Mouse (Mus musculus) hindbrain, postnatal 0 days (tissue): Measurements from ENCODE around the gene Nudt21. TPM values are rescaled to one million over a fixed set of nuclear protein-coding genes. Genes with fewer than 3 reads are reported as not detected.

Experiments
- ATAC-seq: fragments of 200-750 bp; cut with Nextera tagmentation; 2 replicates; pipeline ENCODE4 v1.8.0; 2017; ENCODE audit warnings: mild to moderate bottlenecking, moderate TSS enrichment, moderate library complexity
- DNase-seq: peaks from one replicate; pipeline ENCODE4 v3.0.0-alpha.2; 2015; ENCODE audit warnings: low spot score
- H3K27ac ChIP-seq: fragments of 300-500 bp; sonication (generic); 2 replicates; pipeline ENCODE4 v1.5.1; 2014; ENCODE audit warnings: mild to moderate bottlenecking
- H3K27me3 ChIP-seq: fragments of 300-500 bp; sonication (generic); 2 replicates; pipeline ENCODE4 v1.6.1; 2014; ENCODE audit warnings: low read length, mixed read lengths; ENCODE audit not compliant: insufficient read depth
- H3K36me3 ChIP-seq: fragments of 300-500 bp; sonication (generic); 2 replicates; pipeline ENCODE4 v1.6.1; 2014; ENCODE audit warnings: low read length, mixed read lengths; ENCODE audit not compliant: insufficient read depth
- H3K4me1 ChIP-seq: fragments of 300-500 bp; sonication (generic); 2 replicates; pipeline ENCODE4 v1.6.1; 2014; ENCODE audit warnings: antibody characterized with exemption, low read length, mixed read lengths; ENCODE audit not compliant: insufficient read depth
- H3K4me2 ChIP-seq: fragments of 300-500 bp; sonication (generic); 2 replicates; pipeline ENCODE4 v1.6.1; 2014; ENCODE audit warnings: low read depth, mild to moderate bottlenecking, low read length, moderate library complexity, mixed read lengths
- H3K4me3 ChIP-seq: fragments of 300-500 bp; sonication (generic); 2 replicates; pipeline ENCODE4 v1.5.1; 2014; ENCODE audit warnings: low read length
- H3K9ac ChIP-seq: fragments of 300-500 bp; sonication (generic); replicated peaks from 2 replicates; pipeline ENCODE4 v1.6.1; 2014; ENCODE audit warnings: mild to moderate bottlenecking, low read length, moderate library complexity, mixed read lengths
- H3K9me3 ChIP-seq: fragments of 300-500 bp; sonication (generic); 2 replicates; pipeline ENCODE4 v1.6.1; 2016; ENCODE audit warnings: low read length, mixed read lengths
- CTCF ChIP-seq: IDR thresholded peaks from 2 replicates; pipeline ENCODE4 v1.5.1; 2016; ENCODE audit warnings: antibody characterized with exemption, control low read depth, low read depth
- WGBS: fragments of 180-500 bp; shearing (Covaris S2); extraction: QIAGEN DNeasy Blood & Tissue Kit; methylation state at CpG from one replicate; pipeline ENCODE4 v1.1.7; 2014; 5-methylcytosine and 5-hydroxymethylcytosine counted together
- polyA plus RNA-seq: library from polyadenylated mRNA; unstranded; fragments of >200 nt; fragmentation: Nextera tagmentation; extraction: Ambion mirVana; gene quantifications from 2 replicates; pipeline ENCODE4 v1.2.1, GENCODE M21; 2015
- total RNA-seq: library from RNA; depleted of rRNA; stranded (reverse); fragments of >200 nt; gene quantifications from 2 replicates; pipeline ENCODE4 v1.2.3, GENCODE M21; 2014; rRNA removed

Gene Nudt21
- 55.6 and 58.8 TPM in 2 replicates for total RNA-seq
- polyA plus RNA-seq = 94.5 TPM in 2 replicates

DNA sequence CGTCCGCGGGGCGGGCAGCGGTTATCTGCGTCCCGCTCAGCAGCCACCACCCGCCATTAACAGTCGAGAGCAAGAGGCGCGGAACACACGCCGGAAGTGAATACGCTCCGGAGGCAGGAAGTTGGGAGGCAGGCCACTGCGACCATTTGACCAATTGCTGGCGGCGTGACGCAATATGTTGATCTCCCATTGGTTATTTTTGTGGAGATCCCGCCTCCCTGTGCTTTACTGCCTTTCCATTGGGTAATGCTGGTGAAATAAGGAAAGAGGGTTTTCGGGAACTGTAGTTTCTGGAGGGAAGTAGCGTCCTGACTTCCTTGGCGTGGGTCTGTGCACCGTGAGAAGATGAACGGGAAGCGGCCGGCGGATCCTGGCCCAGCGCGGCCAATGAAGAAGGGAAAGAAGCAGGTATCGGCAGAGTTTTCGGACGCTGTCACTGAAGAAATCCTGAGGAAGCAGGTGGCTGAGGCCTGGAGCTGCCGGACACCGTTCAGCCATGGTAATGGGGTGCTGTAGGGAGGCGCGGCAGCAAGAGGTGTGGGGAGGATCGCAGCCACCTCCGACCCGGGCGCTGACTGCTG, at the start of gene Nudt21, which contains the start of gene Ogfod1:
Gene Nudt21, minus strand, starts transcription at position 88 of the 581 bp plus-strand sequence.
Gene Ogfod1, plus strand, starts transcription at position 255 of the 581 bp plus-strand sequence.
- H3K36me3 ChIP-seq = no peaks in the 10 kb centered on the region; the same call in 1 of the 2 replicates
- peak; percentile 99 for DNase-seq
- TF ChIP-seq CTCF = no peak
- WGBS = under 1% methylated on average over 38 of the region's 41 CpGs
- H3K4me2 ChIP-seq = peak within 1 kb of the TSS; percentile 82
- ATAC-seq = peak; percentile 100
- H3K9ac ChIP-seq = peak within 1 kb of the TSS; percentile 64
- no peaks in the 10 kb centered on the region for H3K27me3 ChIP-seq
- no peaks in the 10 kb centered on the region for H3K9me3 ChIP-seq
- peaks cover 7% of the 10 kb centered on the region for H3K4me1 ChIP-seq
- peak within 1 kb of the TSS; percentile 78 for H3K4me3 ChIP-seq
- H3K27ac ChIP-seq = peak within 1 kb of the TSS; percentile 83

- Histone ChIP-seq H3K36me3 (peaks cover 21% of the 10 kb centered on the region; the same call in 1 of the 2 replicates), H3K27ac (no peak overlapping the region), H3K4me1 (no peaks in the 10 kb centered on the region), H3K27me3 (no peaks in the 10 kb centered on the region), H3K9ac (no peak overlapping the region), H3K4me2 (no peak overlapping the region), H3K4me3 (no peak overlapping the region), H3K9me3 (no peaks in the 10 kb centered on the region)
- peak; percentile 3 for DNase-seq
- no peak for TF ChIP-seq CTCF
- 53% methylated on average over 12 of the region's 12 CpGs for WGBS
- ATAC-seq = peak; percentile 69
Observed at GRCm38 (mm10) chr8:94076461-94077192, 39.8 kb upstream of the Nudt21 start.

GRCm38 (mm10) chr8:94068793-94069192, 32.0 kb upstream of the Nudt21 start:
- Histone ChIP-seq H3K36me3 (peaks cover 2% of the 10 kb centered on the region; the same call in 1 of the 2 replicates), H3K9me3 (no peaks in the 10 kb centered on the region)

DNA sequence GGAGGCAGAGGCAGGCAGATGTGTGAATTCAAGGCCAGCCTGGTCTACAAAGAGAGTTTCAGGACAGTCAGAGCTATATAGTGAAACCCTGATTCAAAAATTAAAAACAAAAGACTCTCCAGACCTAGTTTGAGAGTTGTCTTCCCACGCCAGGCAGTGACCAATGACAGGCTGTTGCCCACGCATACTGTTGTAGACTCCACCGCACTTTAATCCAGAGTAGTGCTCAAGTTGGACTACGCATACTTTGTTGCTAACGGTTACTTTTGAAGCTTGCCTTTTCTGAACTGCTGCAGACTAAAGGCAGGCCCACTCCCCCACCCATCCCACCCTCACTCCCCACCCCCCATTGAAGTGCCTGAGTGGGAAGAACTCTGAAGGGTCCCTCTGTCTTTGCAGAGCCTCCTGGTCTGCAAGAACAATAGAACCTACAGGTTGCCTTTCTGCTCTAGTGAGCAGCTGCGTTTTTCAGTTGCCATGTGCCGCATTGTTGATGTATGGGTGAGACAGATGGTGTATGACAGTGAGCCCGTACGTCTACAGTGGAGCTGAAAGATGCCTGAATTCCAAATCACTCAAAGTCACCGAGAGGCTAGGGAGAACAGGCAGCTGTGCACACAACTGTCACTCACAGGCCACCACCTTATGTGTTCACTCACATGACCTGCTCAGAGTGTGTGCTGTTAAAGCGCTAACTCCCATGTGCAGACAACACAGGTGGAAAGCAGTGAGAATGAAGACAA, 29.5 kb upstream of the Nudt21 start:
- Histone ChIP-seq H3K36me3 (peaks cover 4% of the 10 kb centered on the region; the same call in 1 of the 2 replicates), H3K9ac (no peak overlapping the region), H3K27me3 (no peaks in the 10 kb centered on the region), H3K4me2 (no peak overlapping the region), H3K27ac (no peak overlapping the region), H3K9me3 (no peaks in the 10 kb centered on the region), H3K4me1 (no peaks in the 10 kb centered on the region), H3K4me3 (no peak overlapping the region)
- peak; percentile 12 for DNase-seq
- TF ChIP-seq CTCF = no peak
- WGBS = 24% methylated on average over 11 of the region's 11 CpGs
- peak; percentile 72 for ATAC-seq

More at GRCm38 (mm10) chr8:94068793-94069192, 32.0 kb upstream of the Nudt21 start:
- TF ChIP-seq CTCF = no peak
- H3K4me1 ChIP-seq = no peaks in the 10 kb centered on the region
- H3K9ac ChIP-seq = no peak overlapping the region
- H3K27me3 ChIP-seq = no peaks in the 10 kb centered on the region
- H3K27ac ChIP-seq = no peak overlapping the region
- DNase-seq (no peak), ATAC-seq (no peak)
- WGBS = 93% methylated on average over 7 of the region's 7 CpGs
- H3K4me3 ChIP-seq = no peak overlapping the region
- H3K4me2 ChIP-seq = no peak overlapping the region

DNA sequence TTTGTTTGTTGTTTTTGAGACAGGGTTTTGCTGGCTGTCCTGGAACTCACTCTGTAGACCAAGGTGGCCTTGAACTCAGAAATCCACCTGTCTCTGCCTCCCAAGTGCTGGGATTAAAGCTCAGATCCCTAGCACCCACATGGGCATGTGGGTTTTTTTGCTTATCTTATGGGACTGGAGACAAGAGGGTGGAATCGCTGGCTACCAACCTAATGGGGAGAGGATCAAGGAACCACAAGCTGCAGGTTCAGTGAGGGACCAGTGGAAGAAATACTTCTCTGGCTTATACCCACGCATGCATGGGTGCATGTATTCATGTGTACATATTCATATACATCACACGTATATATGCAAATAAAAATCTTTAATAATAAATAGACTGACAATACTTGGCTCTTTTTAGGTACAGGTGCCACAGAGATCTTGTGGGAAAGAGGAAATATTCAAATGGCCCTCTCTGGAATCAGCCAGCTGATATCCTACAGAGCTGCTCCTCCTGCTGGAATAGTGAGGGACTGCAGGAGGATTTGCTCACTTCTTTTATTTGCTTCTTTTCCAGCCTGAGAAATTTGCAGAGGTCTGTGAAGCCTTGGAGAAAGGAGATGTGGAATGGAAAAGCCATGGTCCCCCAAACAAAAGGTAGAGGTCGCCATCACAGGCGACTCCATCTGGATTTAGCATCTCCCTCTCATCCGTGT, 20.5 kb upstream of the Nudt21 start:
- Histone ChIP-seq H3K4me1 (no peaks in the 10 kb centered on the region), H3K36me3 (peaks cover 49% of the 10 kb centered on the region), H3K9me3 (no peaks in the 10 kb centered on the region), H3K9ac (no peak overlapping the region), H3K4me2 (no peak overlapping the region), H3K4me3 (no peak overlapping the region), H3K27ac (no peak overlapping the region), H3K27me3 (no peaks in the 10 kb centered on the region)
- WGBS = 59% methylated on average over 6 of the region's 6 CpGs
- peak; percentile 85 for TF ChIP-seq CTCF
- DNase-seq = peak; percentile 82
- no peak for ATAC-seq

GRCm38 (mm10) chr8:94052696-94053095, 15.9 kb upstream of the Nudt21 start:
- Histone ChIP-seq H3K9ac (no peak overlapping the region), H3K4me1 (no peaks in the 10 kb centered on the region), H3K27ac (no peak overlapping the region), H3K9me3 (no peaks in the 10 kb centered on the region), H3K4me3 (no peak overlapping the region), H3K36me3 (peaks cover 36% of the 10 kb centered on the region), H3K27me3 (no peaks in the 10 kb centered on the region), H3K4me2 (no peak overlapping the region)
- no peak for DNase-seq
- TF ChIP-seq CTCF = no peak
- 89% methylated on average over 12 of the region's 12 CpGs for WGBS
- no peak for ATAC-seq
